Mouse (Mus musculus) right cerebral cortex, adult 2 months (tissue): ENCODE data around the gene Il3.

ENCODE experiments used
- DNase-seq, 2 experiments: peaks; one replicate each; pipeline ENCODE4 v3.0.0; 2021 to 2022; ENCODE audit warnings: low spot score in 2 of 2

Gene Il3

GRCm38 (mm10) chr11:54287821-54288453, 20.9 kb upstream of the Il3 start:
- DNase-seq: no peak

GRCm38 (mm10) chr11:54271437-54271949, 4.4 kb upstream of the Il3 start:
- DNase-seq: no peak

- no peak for DNase-seq
Observed at GRCm38 (mm10) chr11:54269191-54269896, 2.3 kb upstream of the Il3 start.

GRCm38 (mm10) chr11:54264542-54264941, 2.5 kb downstream of the Il3 start:
- DNase-seq: peak; percentile 53 to 73

GRCm38 (mm10) chr11:54263405-54264031, 3.6 kb downstream of the Il3 start:
- DNase-seq: no peak

GRCm38 (mm10) chr11:54256624-54257376, 10.3 kb downstream of the Il3 start:
- peak; percentile 64 to 73 for DNase-seq

- DNase-seq: no peak
Observed at GRCm38 (mm10) chr11:54254114-54254513, 13.0 kb downstream of the Il3 start.

GRCm38 (mm10) chr11:54250575-54250974, 16.5 kb downstream of the Il3 start:
- no peak for DNase-seq

GRCm38 (mm10) chr11:54249748-54250147, 17.3 kb downstream of the Il3 start:
- DNase-seq: no peak

- no peak for DNase-seq
Observed at GRCm38 (mm10) chr11:54248940-54249717, 17.9 kb downstream of the Il3 start, which contains the start of gene Csf2. Csf2 (minus strand) TSS chr11:54249667.

- no peak for DNase-seq
Observed at GRCm38 (mm10) chr11:54247251-54247950, 19.7 kb downstream of the Il3 start.

GRCm38 (mm10) chr11:54244465-54244864, 22.6 kb downstream of the Il3 start:
- no peak for DNase-seq

- DNase-seq: no peak
Observed at GRCm38 (mm10) chr11:54242494-54242893, 24.6 kb downstream of the Il3 start.

- no peak for DNase-seq
Observed at GRCm38 (mm10) chr11:54236939-54237338, 30.1 kb downstream of the Il3 start.

GRCm38 (mm10) chr11:54227478-54227877, 39.6 kb downstream of the Il3 start:
- no peak for DNase-seq

GRCm38 (mm10) chr11:54224475-54224986, 42.5 kb downstream of the Il3 start:
- no peak for DNase-seq

GRCm38 (mm10) chr11:54223637-54224474, 43.2 kb downstream of the Il3 start:
- DNase-seq: no peak

- no peak for DNase-seq
Observed at GRCm38 (mm10) chr11:54219903-54220740, 47.0 kb downstream of the Il3 start.
